Mouse (Mus musculus) stomach, postnatal 0 days (tissue): ENCODE measurements around the gene Cbr2. TPM values are rescaled to one million over a fixed set of nuclear protein-coding genes. Genes with fewer than 3 reads are reported as not detected.

Source experiments
- ATAC-seq: fragments of 200-750 bp; cut with Nextera tagmentation; 2 replicates; pipeline ENCODE4 v1.8.0; 2017; ENCODE audit not compliant: low FRiP score, low TSS enrichment
- DNase-seq: peaks from one replicate; pipeline ENCODE4 v3.0.0-alpha.2; 2016; ENCODE audit warnings: low spot score
- H3K27ac ChIP-seq: fragments of 300-500 bp; sonication (generic); replicated peaks from 2 replicates; pipeline ENCODE4 v1.5.1; 2014; ENCODE audit warnings: mild to moderate bottlenecking, control low read depth
- H3K27me3 ChIP-seq: fragments of 300-500 bp; sonication (generic); 2 replicates; pipeline ENCODE4 v1.6.1; 2014; ENCODE audit warnings: low read length; ENCODE audit not compliant: control insufficient read depth, insufficient read depth
- H3K36me3 ChIP-seq: fragments of 300-500 bp; sonication (generic); 2 replicates; pipeline ENCODE4 v1.6.1; 2014; ENCODE audit warnings: low read length, mixed read lengths; ENCODE audit not compliant: control insufficient read depth, insufficient read depth
- H3K4me1 ChIP-seq: fragments of 300-500 bp; sonication (generic); replicated peaks from 2 replicates; pipeline ENCODE4 v1.6.1; 2014; ENCODE audit warnings: antibody characterized with exemption; ENCODE audit not compliant: control insufficient read depth, insufficient read depth
- H3K4me2 ChIP-seq: fragments of 300-500 bp; sonication (generic); replicated peaks from 2 replicates; pipeline ENCODE4 v1.6.1; 2014; ENCODE audit warnings: low read depth, mild to moderate bottlenecking, control low read depth, moderate library complexity
- H3K4me3 ChIP-seq: fragments of 300-500 bp; sonication (generic); 2 replicates; pipeline ENCODE4 v1.5.1; 2014; ENCODE audit warnings: low read depth, low read length, control low read depth
- H3K9ac ChIP-seq: fragments of 300-500 bp; sonication (generic); 2 replicates; pipeline ENCODE4 v1.6.1; 2014; ENCODE audit warnings: mild to moderate bottlenecking, low read length, control low read depth, mixed read lengths
- H3K9me3 ChIP-seq: fragments of 300-500 bp; sonication (generic); 2 replicates; pipeline ENCODE4 v1.6.1; 2016; ENCODE audit warnings: low read length; ENCODE audit not compliant: control insufficient read depth
- CTCF ChIP-seq: IDR thresholded peaks from 2 replicates; pipeline ENCODE4 v1.5.1; 2016; ENCODE audit warnings: antibody characterized with exemption, low read depth, mild to moderate bottlenecking, moderate library complexity
- EP300 ChIP-seq: optimal IDR thresholded peaks from 2 replicates; pipeline ENCODE3; 2016; ENCODE audit warnings: antibody characterized with exemption
- WGBS: fragments of 180-500 bp; shearing (Covaris S2); extraction: QIAGEN DNeasy Blood & Tissue Kit; methylation state at CpG from one replicate; pipeline ENCODE4 v1.1.7; 2014; 5-methylcytosine and 5-hydroxymethylcytosine counted together
- polyA plus RNA-seq: library from polyadenylated mRNA; unstranded; fragments of >200 nt; fragmentation: Nextera tagmentation; extraction: Ambion mirVana; gene quantifications from 2 replicates; pipeline ENCODE4 v1.2.1, GENCODE M21; 2015

Cbr2 gene
- polyA plus RNA-seq, 1 experiment from 2014 or later = 160 TPM

DNA sequence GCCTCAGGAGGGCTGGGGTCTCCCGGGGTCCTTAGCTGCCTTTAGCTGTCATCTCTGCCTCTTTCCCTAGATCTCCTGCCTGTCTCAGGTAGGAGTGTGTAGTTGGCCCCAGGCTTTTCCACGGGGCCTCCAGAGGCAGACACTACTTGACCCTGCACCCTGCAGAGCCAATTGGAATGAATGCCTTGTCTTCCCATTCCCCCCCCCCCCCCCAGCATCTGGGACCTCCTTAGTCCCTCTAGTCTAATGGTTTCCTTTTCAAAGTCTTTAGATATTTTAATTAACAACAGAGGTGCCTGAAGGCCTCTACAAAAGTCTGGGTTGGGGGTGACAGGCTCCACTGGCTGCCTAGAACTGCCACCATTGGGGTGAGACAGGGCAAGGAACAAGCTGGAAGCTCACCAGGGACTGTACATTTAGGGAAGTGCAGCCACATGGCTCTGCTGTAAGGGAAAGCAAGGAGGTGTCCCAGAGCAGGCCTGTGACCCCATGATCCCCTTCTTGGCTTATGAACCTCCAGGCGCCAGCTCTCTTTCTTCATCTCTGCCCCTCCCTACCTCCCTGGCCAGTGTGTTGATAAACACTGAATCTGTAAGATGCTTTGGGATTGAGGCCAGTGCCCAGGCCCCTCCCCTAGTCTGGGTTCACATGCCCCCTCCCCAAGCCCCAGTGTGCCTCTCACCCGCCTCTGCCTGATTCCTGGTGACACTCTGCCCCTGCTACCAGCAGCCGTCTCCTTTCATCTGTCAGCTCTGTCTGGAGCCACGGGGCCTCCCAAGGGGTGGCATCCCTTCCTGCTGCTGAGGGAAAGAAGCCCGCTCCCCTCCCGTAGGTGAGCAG is 27.2 kb downstream of the Cbr2 start:
- no peak overlapping the region for H3K27ac ChIP-seq
- H3K4me3 ChIP-seq = no peak overlapping the region
- H3K27me3 ChIP-seq = no peaks in the 10 kb centered on the region
- DNase-seq = no peak
- no peaks in the 10 kb centered on the region for H3K9me3 ChIP-seq
- H3K36me3 ChIP-seq = peaks cover 14% of the 10 kb centered on the region
- WGBS = 49% methylated on average over 8 of the region's 8 CpGs
- no peak overlapping the region for H3K4me2 ChIP-seq
- peak overlapping the region; percentile 31; the same call in 1 of the 2 replicates for H3K9ac ChIP-seq
- TF ChIP-seq EP300 (no peak), CTCF (no peak)
- no peak for ATAC-seq
- 0 out of 2 replicates have a peak, but pooled peaks cover 3% of the 10 kb centered on the region for H3K4me1 ChIP-seq

DNA sequence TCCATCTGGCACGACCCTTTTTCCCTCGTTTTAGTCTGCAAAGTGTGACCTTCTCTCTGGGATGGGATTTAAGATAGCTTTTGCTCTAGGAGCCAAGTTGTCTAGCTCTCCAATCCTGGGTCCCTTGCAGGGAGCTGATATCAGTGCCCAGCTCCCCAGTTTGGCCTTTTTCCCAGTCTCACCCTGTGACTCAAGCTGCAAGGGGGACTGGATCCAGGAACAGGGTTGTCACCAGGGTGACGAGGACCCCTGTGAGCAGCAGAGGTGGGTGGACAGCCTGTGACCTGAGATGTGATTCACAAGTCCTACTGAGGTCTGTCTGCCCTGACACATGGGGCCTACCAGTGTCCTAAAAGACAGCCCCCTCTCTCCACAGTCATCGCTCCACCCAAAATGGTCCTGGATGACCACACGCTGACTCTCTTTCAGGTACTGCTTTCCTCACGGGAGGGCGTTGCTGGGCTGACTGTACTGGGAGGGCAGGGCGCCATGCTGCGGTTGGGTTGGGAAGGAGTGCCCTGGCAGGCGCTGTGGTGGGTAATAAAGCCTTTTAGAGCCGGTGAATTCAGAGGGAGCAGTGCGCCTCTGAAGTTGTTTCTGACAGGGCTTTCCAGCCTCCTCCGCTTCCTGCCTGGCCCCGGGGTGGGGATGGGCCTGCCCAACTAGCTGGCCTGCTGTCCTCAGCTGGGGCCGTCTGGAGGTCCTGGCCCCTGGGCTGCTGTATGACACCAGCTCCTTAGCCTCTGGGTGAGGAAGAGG is 28.0 kb downstream of the Cbr2 start:
- Histone ChIP-seq H3K27me3 (no peaks in the 10 kb centered on the region), H3K4me1 (0 out of 2 replicates have a peak, but pooled peaks cover 3% of the 10 kb centered on the region), H3K27ac (no peak overlapping the region), H3K36me3 (peaks cover 14% of the 10 kb centered on the region), H3K9me3 (no peaks in the 10 kb centered on the region), H3K9ac (peak overlapping the region; percentile 31; the same call in 1 of the 2 replicates), H3K4me3 (no peak overlapping the region), H3K4me2 (no peak overlapping the region)
- TF ChIP-seq CTCF (peak; percentile 52), EP300 (no peak)
- WGBS = 50% methylated on average over 15 of the region's 15 CpGs
- no peak for ATAC-seq
- DNase-seq = peak; percentile 58

DNA sequence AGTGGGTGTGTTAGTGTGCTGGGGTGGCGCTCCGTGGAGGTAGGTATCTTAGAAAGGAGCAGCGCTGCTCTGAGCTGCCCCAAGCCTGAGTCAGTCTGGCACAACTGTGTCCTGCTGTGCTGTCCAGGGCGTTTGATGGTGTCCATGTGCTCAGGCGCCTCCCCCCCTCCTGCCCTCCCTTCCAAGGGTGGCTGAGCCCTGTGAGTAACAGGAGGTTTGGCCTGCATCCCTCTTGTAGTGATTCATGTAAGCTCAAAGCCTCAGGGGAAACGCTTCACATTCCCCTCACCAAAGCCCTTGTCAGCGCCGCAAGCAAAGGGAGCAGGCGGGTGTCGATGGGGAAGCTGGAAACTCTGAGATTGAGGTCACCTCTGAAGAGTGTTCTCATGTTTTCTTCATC is 34.2 kb downstream of the Cbr2 start:
- no peak for TF ChIP-seq CTCF
- TF ChIP-seq EP300 = no peak
- Histone ChIP-seq H3K9me3 (no peaks in the 10 kb centered on the region), H3K27ac (peak overlapping the region; percentile 35), H3K36me3 (peaks cover 15% of the 10 kb centered on the region; the same call in 1 of the 2 replicates), H3K4me1 (no peaks in the 10 kb centered on the region), H3K27me3 (no peaks in the 10 kb centered on the region), H3K9ac (no peak overlapping the region), H3K4me2 (no peak overlapping the region), H3K4me3 (no peak overlapping the region)
- 29% methylated on average over 10 of the region's 10 CpGs for WGBS
- ATAC-seq (peak; percentile 67; the same call in 1 of the 2 replicates), DNase-seq (peak; percentile 52)

DNA sequence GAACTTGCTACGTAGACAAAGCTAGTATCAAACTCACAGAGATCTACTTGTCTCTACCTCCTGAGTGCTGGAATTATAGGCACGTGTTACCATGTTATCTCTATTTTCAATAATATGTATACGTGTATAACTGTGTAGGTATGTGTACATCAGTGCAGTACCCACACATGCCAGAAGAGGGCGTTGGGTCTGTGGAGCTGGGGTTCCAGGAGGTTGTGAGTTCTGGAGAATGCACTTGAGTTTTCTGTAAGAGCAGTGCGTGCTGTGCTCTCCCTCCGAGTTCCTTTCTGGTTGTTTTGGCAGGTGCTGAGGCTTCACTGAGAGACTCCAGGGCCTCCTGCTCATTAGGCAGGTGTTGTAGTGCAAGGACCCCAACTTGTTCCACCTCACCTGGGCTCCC is 35.3 kb downstream of the Cbr2 start:
- TF ChIP-seq EP300 (no peak), CTCF (peak; percentile 56)
- H3K4me3 ChIP-seq = no peak overlapping the region
- no peak overlapping the region for H3K27ac ChIP-seq
- H3K9me3 ChIP-seq = no peaks in the 10 kb centered on the region
- H3K4me2 ChIP-seq = no peak overlapping the region
- H3K27me3 ChIP-seq = no peaks in the 10 kb centered on the region
- H3K4me1 ChIP-seq = no peaks in the 10 kb centered on the region
- no peak for ATAC-seq
- no peak overlapping the region for H3K9ac ChIP-seq
- peak; percentile 12 for DNase-seq
- peaks cover 12% of the 10 kb centered on the region; the same call in 1 of the 2 replicates for H3K36me3 ChIP-seq
- 92% methylated on average over 6 of the region's 6 CpGs for WGBS

DNA sequence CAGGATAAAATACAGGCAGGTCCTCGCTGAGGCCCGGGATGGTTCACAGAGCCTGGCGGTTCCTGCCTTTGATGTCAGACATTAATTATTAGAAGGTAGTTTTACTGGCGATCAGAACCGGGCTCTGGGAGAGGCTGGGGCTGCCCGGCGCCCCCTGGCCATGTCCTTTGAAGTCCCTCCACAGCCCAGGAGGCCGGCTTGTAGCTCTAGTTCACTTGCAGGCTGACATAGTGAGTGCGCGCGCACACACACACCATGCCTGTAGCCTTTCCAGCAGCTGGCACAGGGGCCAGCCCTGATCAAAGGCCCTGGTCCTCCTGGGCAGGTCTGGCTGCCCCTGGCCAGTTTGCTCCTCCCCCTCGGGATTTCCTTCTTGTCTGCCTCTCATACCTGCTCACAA is 36.3 kb downstream of the Cbr2 start:
- H3K4me1 ChIP-seq = no peaks in the 10 kb centered on the region
- no peaks in the 10 kb centered on the region for H3K27me3 ChIP-seq
- H3K9me3 ChIP-seq = no peaks in the 10 kb centered on the region
- H3K27ac ChIP-seq = peak overlapping the region; percentile 18; the same call in 1 of the 2 replicates
- 0 out of 2 replicates have a peak, but pooled peaks cover 6% of the 10 kb centered on the region for H3K36me3 ChIP-seq
- peak; percentile 15 for DNase-seq
- TF ChIP-seq EP300 (no peak), CTCF (no peak)
- H3K4me2 ChIP-seq = no peak overlapping the region
- ATAC-seq = no peak
- WGBS = 44% methylated on average over 12 of the region's 12 CpGs
- H3K9ac ChIP-seq = no peak overlapping the region
- no peak overlapping the region for H3K4me3 ChIP-seq
